Mouse (Mus musculus) myocyte (in vitro differentiated cells): Measurements from ENCODE around the gene Pdlim3. TPM values are rescaled to one million over a fixed set of nuclear protein-coding genes. Genes with fewer than 3 reads are reported as not detected.

Experiments
- H3K27me3 ChIP-seq: one replicate; pipeline ENCODE4 v1.6.1; 2011; ENCODE audit not compliant: control insufficient read depth, insufficient read depth, insufficient read length
- H3K36me3 ChIP-seq: one replicate; pipeline ENCODE4 v1.6.1; 2011; ENCODE audit not compliant: control insufficient read depth, insufficient read depth
- H3K4me2 ChIP-seq: one replicate; pipeline ENCODE4 v1.6.1; 2011; ENCODE audit warnings: low read depth, control low read depth
- H3K4me3 ChIP-seq: one replicate; pipeline ENCODE4 v1.5.1; 2011; ENCODE audit warnings: mild to moderate bottlenecking, control low read depth, moderate library complexity
- H3K79me2 ChIP-seq: one replicate; pipeline ENCODE4 v1.6.1; 2011; ENCODE audit not compliant: control insufficient read depth, insufficient read depth
- H3ac ChIP-seq: one replicate; pipeline ENCODE4 v1.6.1; 2011; ENCODE audit not compliant: control insufficient read depth, insufficient read length
- CEBPB ChIP-seq: IDR thresholded peaks from 2 replicates; pipeline ENCODE4 v1.6.1; 2011; ENCODE audit warnings: mild to moderate bottlenecking, moderate library complexity; ENCODE audit not compliant: poor library complexity, insufficient read depth, severe bottlenecking
- E2F4 ChIP-seq: IDR thresholded peaks from one replicate; pipeline ENCODE4 v1.6.1; 2011; ENCODE audit warnings: mild to moderate bottlenecking, control low read depth, moderate library complexity; ENCODE audit not compliant: insufficient read depth
- MAX ChIP-seq: IDR thresholded peaks from one replicate; pipeline ENCODE4 v1.6.1; 2011; ENCODE audit warnings: low read depth, mild to moderate bottlenecking, control low read depth
- MYOD1 ChIP-seq, 3 experiments: IDR thresholded peaks; one replicate each; pipeline ENCODE4 v1.6.1; 2011; ENCODE audit warnings: control low read depth in 2 of 3, low read depth in 2 of 3, mild to moderate bottlenecking in 2 of 3, moderate library complexity in 1 of 3; ENCODE audit not compliant: insufficient read length in 2 of 3, control insufficient read depth in 1 of 3
- MYOG ChIP-seq, 3 experiments: IDR thresholded peaks; one replicate each; pipeline ENCODE4 v1.6.1; 2011; ENCODE audit warnings: control low read depth in 2 of 3, low read depth in 2 of 3, mild to moderate bottlenecking in 2 of 3; ENCODE audit not compliant: insufficient read length in 2 of 3, control insufficient read depth in 1 of 3, insufficient read depth in 1 of 3
- POLR2A ChIP-seq: IDR thresholded peaks from one replicate; pipeline ENCODE4 v1.6.1; 2011; ENCODE audit warnings: low read depth, mild to moderate bottlenecking, control low read depth, moderate library complexity; ENCODE audit not compliant: insufficient read length
- POLR2AphosphoS2 ChIP-seq: IDR thresholded peaks from one replicate; pipeline ENCODE4 v1.6.1; 2011; ENCODE audit warnings: low read depth, control low read depth; ENCODE audit not compliant: insufficient read length
- REST ChIP-seq: IDR thresholded peaks from one replicate; pipeline ENCODE4 v1.6.1; 2011; ENCODE audit warnings: mild to moderate bottlenecking, control low read depth, moderate library complexity; ENCODE audit not compliant: insufficient read depth, insufficient read length
- SRF ChIP-seq: IDR thresholded peaks from one replicate; pipeline ENCODE4 v1.6.1; 2011; ENCODE audit warnings: low read depth; ENCODE audit not compliant: control insufficient read depth, insufficient read length
- TCF12 ChIP-seq: IDR thresholded peaks from one replicate; pipeline ENCODE4 v1.6.1; 2011; ENCODE audit warnings: mild to moderate bottlenecking, control low read depth; ENCODE audit not compliant: poor library complexity, insufficient read depth, severe bottlenecking
- TCF3 ChIP-seq: IDR thresholded peaks from one replicate; pipeline ENCODE4 v1.6.1; 2011; ENCODE audit warnings: low read depth, control low read depth; ENCODE audit not compliant: insufficient read length
- USF1 ChIP-seq: IDR thresholded peaks from one replicate; pipeline ENCODE4 v1.6.1; 2011; ENCODE audit warnings: low read depth, mild to moderate bottlenecking, control low read depth, moderate library complexity
- polyA plus RNA-seq: library from polyadenylated mRNA; unstranded; fragments of >200 nt; fragmentation: generic; extraction: Trizol; gene quantifications from one replicate; pipeline ENCODE4 v1.2.1, GENCODE M21; 2012; ENCODE audit warnings: missing spikeins

Gene Pdlim3
- polyA plus RNA-seq, 1 experiment, result 77.7 TPM

GRCm38 (mm10) chr8:45899783-45900182 lies 14.5 kb downstream of the Pdlim3 start:
- no peak overlapping the region for H3K4me2 ChIP-seq
- H3K4me3 ChIP-seq, result no peak overlapping the region
- H3K79me2 ChIP-seq, result no peaks in the 10 kb centered on the region
- no peak overlapping the region for H3ac ChIP-seq
- TF ChIP-seq TCF3 (no peak), MYOG (IDR thresholded peaks at IDR 0.05; ENCODE audit: control insufficient read depth in 1 of 3, insufficient read depth in 1 of 3, insufficient read length in 2 of 3, low read depth in 2 of 3) (no peak), E2F4 (no peak), MAX (no peak), POLR2A (no peak), TCF12 (no peak), SRF (no peak), REST (no peak), MYOD1 (IDR thresholded peaks at IDR 0.05; ENCODE audit: control insufficient read depth in 1 of 3, insufficient read length in 2 of 3, low read depth in 2 of 3) (no peak), POLR2AphosphoS2 (no peak), USF1 (no peak), CEBPB (no peak)
- H3K27me3 ChIP-seq, result no peaks in the 10 kb centered on the region
- H3K36me3 ChIP-seq, result no peaks in the 10 kb centered on the region

GRCm38 (mm10) chr8:45901626-45902025 lies 16.4 kb downstream of the Pdlim3 start:
- no peak overlapping the region for H3K4me3 ChIP-seq
- H3K27me3 ChIP-seq, result no peaks in the 10 kb centered on the region
- no peaks in the 10 kb centered on the region for H3K79me2 ChIP-seq
- no peaks in the 10 kb centered on the region for H3K36me3 ChIP-seq
- no peak overlapping the region for H3ac ChIP-seq
- H3K4me2 ChIP-seq, result no peak overlapping the region
- TF ChIP-seq CEBPB, result no peak
- no peak for TF ChIP-seq TCF3
- no peak for TF ChIP-seq MYOD1 (IDR thresholded peaks at IDR 0.05; ENCODE audit: control insufficient read depth in 1 of 3, insufficient read length in 2 of 3, low read depth in 2 of 3)
- no peak for TF ChIP-seq MAX
- TF ChIP-seq POLR2AphosphoS2, result no peak
- TF ChIP-seq E2F4, result no peak
- no peak for TF ChIP-seq MYOG (IDR thresholded peaks at IDR 0.05; ENCODE audit: control insufficient read depth in 1 of 3, insufficient read depth in 1 of 3, insufficient read length in 2 of 3, low read depth in 2 of 3)
- no peak for TF ChIP-seq USF1
- TF ChIP-seq POLR2A, result no peak
- TF ChIP-seq REST, result no peak
- TF ChIP-seq SRF, result no peak
- TF ChIP-seq TCF12, result no peak

GRCm38 (mm10) chr8:45903659-45904058 lies 18.4 kb downstream of the Pdlim3 start:
- Histone ChIP-seq H3K4me2 (no peak overlapping the region), H3K36me3 (no peaks in the 10 kb centered on the region), H3ac (no peak overlapping the region), H3K79me2 (no peaks in the 10 kb centered on the region), H3K4me3 (no peak overlapping the region), H3K27me3 (no peaks in the 10 kb centered on the region)
- no peak for TF ChIP-seq POLR2A
- TF ChIP-seq POLR2AphosphoS2, result no peak
- TF ChIP-seq SRF, result no peak
- TF ChIP-seq TCF12, result no peak
- TF ChIP-seq TCF3, result no peak
- TF ChIP-seq MYOG (IDR thresholded peaks at IDR 0.05; ENCODE audit: control insufficient read depth in 1 of 3, insufficient read depth in 1 of 3, insufficient read length in 2 of 3, low read depth in 2 of 3), result no peak
- no peak for TF ChIP-seq USF1
- no peak for TF ChIP-seq MAX

- H3K27me3 ChIP-seq, result no peaks in the 10 kb centered on the region
- no peak overlapping the region for H3ac ChIP-seq
- no peak overlapping the region for H3K4me3 ChIP-seq
- H3K79me2 ChIP-seq, result no peaks in the 10 kb centered on the region
- TF ChIP-seq REST (no peak), E2F4 (no peak), SRF (no peak), MYOD1 (IDR thresholded peaks at IDR 0.05; ENCODE audit: control insufficient read depth in 1 of 3, insufficient read length in 2 of 3, low read depth in 2 of 3) (no peak), USF1 (no peak), CEBPB (no peak), MAX (no peak), TCF12 (no peak), MYOG (IDR thresholded peaks at IDR 0.05; ENCODE audit: control insufficient read depth in 1 of 3, insufficient read depth in 1 of 3, insufficient read length in 2 of 3, low read depth in 2 of 3) (no peak), POLR2AphosphoS2 (no peak), POLR2A (no peak), TCF3 (no peak)
- H3K4me2 ChIP-seq, result no peak overlapping the region
- H3K36me3 ChIP-seq, result no peaks in the 10 kb centered on the region
Measured at GRCm38 (mm10) chr8:45905591-45906250, 20.5 kb downstream of the Pdlim3 start.

- Histone ChIP-seq H3K79me2 (no peaks in the 10 kb centered on the region), H3K36me3 (no peaks in the 10 kb centered on the region), H3K4me3 (no peak overlapping the region), H3ac (no peak overlapping the region), H3K4me2 (no peak overlapping the region), H3K27me3 (no peaks in the 10 kb centered on the region)
- TF ChIP-seq REST (no peak), USF1 (no peak), POLR2AphosphoS2 (no peak), SRF (no peak), E2F4 (no peak), CEBPB (no peak), POLR2A (no peak), MYOD1 (IDR thresholded peaks at IDR 0.05; ENCODE audit: control insufficient read depth in 1 of 3, insufficient read length in 2 of 3, low read depth in 2 of 3) (no peak)
Measured at GRCm38 (mm10) chr8:45906251-45906619, 21.0 kb downstream of the Pdlim3 start.
